Mouse (Mus musculus) adrenal gland, postnatal 4 days (tissue): ENCODE results near the gene Grip1. TPM values are rescaled to one million over a fixed set of nuclear protein-coding genes. Genes with fewer than 3 reads are reported as not detected.

ENCODE experiments used
- DNase-seq, 2 experiments: peaks; one replicate each; pipeline ENCODE4 v3.0.0; 2021 to 2022; ENCODE audit warnings: low spot score in 2 of 2, mixed read lengths in 2 of 2
- total RNA-seq, 2 experiments: library from RNA; stranded (reverse); gene quantifications; 2 replicates each; pipeline ENCODE4 v1.2.3; 2021

The Grip1 gene
- total RNA-seq, 2 experiments from 2014 or later = 4.1 TPM

GRCm38 (mm10) chr10:119735011-119735992, 281.7 kb downstream of the Grip1 start:
- DNase-seq = no peak

- DNase-seq = no peak
These were observed 285.8 kb downstream of the Grip1 start for GRCm38 (mm10) chr10:119739466-119739865.

GRCm38 (mm10) chr10:119742722-119743121, 289.1 kb downstream of the Grip1 start:
- DNase-seq = no peak

- DNase-seq = no peak
These were observed 298.8 kb downstream of the Grip1 start for GRCm38 (mm10) chr10:119752361-119752798.

GRCm38 (mm10) chr10:119756271-119756670, 302.6 kb downstream of the Grip1 start:
- DNase-seq = no peak

GRCm38 (mm10) chr10:119757219-119757618, 303.6 kb downstream of the Grip1 start:
- DNase-seq = no peak

GRCm38 (mm10) chr10:119761451-119762367, 308.1 kb downstream of the Grip1 start:
- no peak for DNase-seq

- no peak for DNase-seq
These were observed 325.2 kb downstream of the Grip1 start for GRCm38 (mm10) chr10:119778871-119779270.

- DNase-seq = no peak
These were observed 326.0 kb downstream of the Grip1 start for GRCm38 (mm10) chr10:119779657-119780056.

- no peak for DNase-seq
These were observed 336.9 kb downstream of the Grip1 start for GRCm38 (mm10) chr10:119790507-119790906.

GRCm38 (mm10) chr10:119802421-119802820, 348.8 kb downstream of the Grip1 start:
- no peak for DNase-seq

GRCm38 (mm10) chr10:119803633-119804422, 350.2 kb downstream of the Grip1 start:
- no peak for DNase-seq

- DNase-seq = no peak
These were observed 350.8 kb downstream of the Grip1 start for GRCm38 (mm10) chr10:119804423-119804814.

- no peak for DNase-seq
These were observed 351.5 kb downstream of the Grip1 start for GRCm38 (mm10) chr10:119805082-119805481.

GRCm38 (mm10) chr10:119806151-119806550, 352.5 kb downstream of the Grip1 start:
- DNase-seq = no peak

GRCm38 (mm10) chr10:119808384-119808783, 354.8 kb downstream of the Grip1 start:
- no peak for DNase-seq

- no peak for DNase-seq
These were observed 360.5 kb downstream of the Grip1 start for GRCm38 (mm10) chr10:119814087-119814486.

- DNase-seq = no peak
These were observed 362.4 kb downstream of the Grip1 start for GRCm38 (mm10) chr10:119816001-119816400.

- DNase-seq = no peak
These were observed 364.8 kb downstream of the Grip1 start for GRCm38 (mm10) chr10:119818381-119818780.

- no peak for DNase-seq
These were observed 365.6 kb downstream of the Grip1 start for GRCm38 (mm10) chr10:119819102-119819681.
